Mouse (Mus musculus) neural tube, embryonic 11.5 days (tissue): ENCODE measurements around the gene Gpbar1. TPM values are rescaled to one million over a fixed set of nuclear protein-coding genes. Genes with fewer than 3 reads are reported as not detected.
"Not testable (repeated sequence)": the region's sequence is repeated elsewhere in the genome, so short reads cannot be mapped to it uniquely, and the experiment has no call there.

Experiments
- ATAC-seq: fragments of 200-750 bp; cut with Nextera tagmentation; 2 replicates; pipeline ENCODE4 v1.8.0; 2017; ENCODE audit warnings: moderate number of reproducible peaks, mild to moderate bottlenecking, moderate TSS enrichment, moderate library complexity; ENCODE audit not compliant: insufficient read depth, low FRiP score, low TSS enrichment
- DNase-seq: peaks from one replicate; pipeline ENCODE4 v3.0.0-alpha.2; 2015; ENCODE audit warnings: low spot score
- H3K27ac ChIP-seq: fragments of 300-500 bp; sonication (generic); 2 replicates; pipeline ENCODE4 v1.5.1; 2014; ENCODE audit warnings: low read depth, mild to moderate bottlenecking, low read length
- H3K27me3 ChIP-seq: fragments of 300-500 bp; sonication (generic); 2 replicates; pipeline ENCODE4 v1.6.1; 2014; ENCODE audit warnings: mild to moderate bottlenecking, low read length, mixed read lengths; ENCODE audit not compliant: control insufficient read depth, insufficient read depth
- H3K36me3 ChIP-seq: fragments of 300-500 bp; sonication (generic); 2 replicates; pipeline ENCODE4 v1.6.1; 2014; ENCODE audit warnings: mild to moderate bottlenecking, low read length, moderate library complexity, mixed read lengths; ENCODE audit not compliant: control insufficient read depth, insufficient read depth
- H3K4me1 ChIP-seq: fragments of 300-500 bp; sonication (generic); 2 replicates; pipeline ENCODE4 v1.6.1; 2014; ENCODE audit warnings: low read length, mixed read lengths; ENCODE audit not compliant: control insufficient read depth, insufficient read depth
- H3K4me2 ChIP-seq: fragments of 300-500 bp; sonication (generic); 2 replicates; pipeline ENCODE4 v1.6.1; 2014; ENCODE audit warnings: low read depth, mild to moderate bottlenecking, moderate library complexity
- H3K4me3 ChIP-seq: fragments of 300-500 bp; sonication (generic); 2 replicates; pipeline ENCODE4 v1.5.1; 2014; ENCODE audit warnings: low read depth, low read length
- H3K9ac ChIP-seq: fragments of 300-500 bp; sonication (generic); 2 replicates; pipeline ENCODE4 v1.6.1; 2014; ENCODE audit warnings: mild to moderate bottlenecking, low read length
- H3K9me3 ChIP-seq: fragments of 300-500 bp; sonication (generic); 2 replicates; pipeline ENCODE4 v1.6.1; 2016; ENCODE audit warnings: low read length; ENCODE audit not compliant: control insufficient read depth
- WGBS: fragments of 180-500 bp; shearing (Covaris S2); extraction: QIAGEN DNeasy Blood & Tissue Kit; methylation state at CpG from one replicate; pipeline ENCODE4 v1.1.7; 2014; 5-methylcytosine and 5-hydroxymethylcytosine counted together
- polyA plus RNA-seq: library from polyadenylated mRNA; unstranded; fragments of >200 nt; fragmentation: Nextera tagmentation; extraction: Ambion mirVana; gene quantifications from 2 replicates; pipeline ENCODE4 v1.2.1, GENCODE M21; 2014

Gpbar1 gene
- polyA plus RNA-seq, 1 experiment from 2014 or later = 0.21 TPM

GRCm38 (mm10) chr1:74281886-74282285 is 3.5 kb downstream of the Gpbar1 start:
- Histone ChIP-seq H3K4me3 (no peak overlapping the region), H3K27me3 (no peaks in the 10 kb centered on the region), H3K9me3 (no peaks in the 10 kb centered on the region), H3K27ac (no peak overlapping the region), H3K36me3 (peaks cover 8% of the 10 kb centered on the region), H3K4me1 (peaks cover 9% of the 10 kb centered on the region; the same call in 1 of the 2 replicates), H3K4me2 (no peak overlapping the region), H3K9ac (no peak overlapping the region)
- WGBS = 94% methylated on average over 8 of the region's 8 CpGs
- ATAC-seq = no peak
- no peak for DNase-seq

- peaks cover 9% of the 10 kb centered on the region; the same call in 1 of the 2 replicates for H3K4me1 ChIP-seq
- no peak for DNase-seq
- no peaks in the 10 kb centered on the region for H3K27me3 ChIP-seq
- WGBS = 87% methylated on average over 10 of the region's 10 CpGs
- peaks cover 8% of the 10 kb centered on the region for H3K36me3 ChIP-seq
- H3K9me3 ChIP-seq = no peaks in the 10 kb centered on the region
- H3K4me2 ChIP-seq = no peak overlapping the region
- no peak overlapping the region for H3K9ac ChIP-seq
- no peak overlapping the region for H3K4me3 ChIP-seq
- H3K27ac ChIP-seq = no peak overlapping the region
- no peak for ATAC-seq
Measured at GRCm38 (mm10) chr1:74282896-74283625, 4.7 kb downstream of the Gpbar1 start.

DNA sequence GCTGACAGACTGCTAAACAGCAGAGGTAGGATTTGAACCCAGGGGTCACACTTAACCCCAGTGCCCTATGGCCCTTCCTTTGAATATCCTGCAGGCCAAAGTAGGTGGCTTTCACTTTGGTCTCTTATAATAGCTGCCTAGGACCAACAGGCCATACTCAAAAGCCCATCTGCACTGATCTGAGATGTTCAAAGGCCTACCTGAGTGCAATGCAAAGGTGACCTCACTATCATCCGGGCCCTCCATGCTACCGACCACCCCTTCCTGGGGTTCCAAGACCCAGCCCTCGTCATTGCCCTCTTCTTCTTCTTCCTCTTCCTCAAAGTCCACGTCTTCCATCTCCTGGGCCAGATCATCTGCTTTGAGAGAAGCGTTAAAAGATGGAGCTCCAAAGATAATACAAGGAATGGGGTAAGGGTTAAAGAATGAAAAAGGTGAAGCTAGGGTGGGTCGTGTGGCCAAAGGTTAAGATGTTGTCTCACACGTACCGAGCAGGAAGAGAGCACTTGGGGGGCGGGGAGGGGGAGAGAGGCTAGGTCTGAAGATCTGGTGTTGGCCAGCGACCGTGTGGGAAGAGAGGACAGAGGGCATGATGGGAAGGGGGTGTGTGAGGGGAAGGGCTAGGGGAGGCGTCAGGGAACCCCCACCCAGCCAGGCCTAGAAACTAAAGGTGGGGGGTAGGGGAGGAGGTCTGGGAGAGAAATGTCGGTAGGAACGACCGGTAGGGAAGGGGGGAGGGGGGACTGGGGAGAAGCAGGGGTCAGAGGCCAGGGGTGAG is 5.5 kb downstream of the Gpbar1 start:
- peaks cover 9% of the 10 kb centered on the region; the same call in 1 of the 2 replicates for H3K4me1 ChIP-seq
- peak overlapping the region; percentile 73 for H3K4me3 ChIP-seq
- ATAC-seq (peak; percentile 48), DNase-seq (no peak)
- peak overlapping the region; percentile 60 for H3K4me2 ChIP-seq
- WGBS = 17% methylated on average over 14 of the region's 15 CpGs
- H3K9me3 ChIP-seq = no peaks in the 10 kb centered on the region
- peak overlapping the region; percentile 5; the same call in 1 of the 2 replicates for H3K27ac ChIP-seq
- peaks cover 10% of the 10 kb centered on the region for H3K36me3 ChIP-seq
- peak overlapping the region; percentile 47 for H3K9ac ChIP-seq
- H3K27me3 ChIP-seq = no peaks in the 10 kb centered on the region

- Histone ChIP-seq H3K9ac (peak within 1 kb of the TSS; percentile 77), H3K36me3 (peaks cover 10% of the 10 kb centered on the region), H3K4me1 (peaks cover 9% of the 10 kb centered on the region; the same call in 1 of the 2 replicates), H3K27ac (peak within 1 kb of the TSS; percentile 5; the same call in 1 of the 2 replicates), H3K27me3 (no peaks in the 10 kb centered on the region), H3K4me2 (peak within 1 kb of the TSS; percentile 71), H3K4me3 (peak within 1 kb of the TSS; percentile 73), H3K9me3 (no peaks in the 10 kb centered on the region)
- DNase-seq (peak; percentile 100), ATAC-seq (peak; percentile 98)
- under 1% methylated on average over 56 of the region's 56 CpGs for WGBS
Measured at GRCm38 (mm10) chr1:74284543-74285160, 6.3 kb downstream of the Gpbar1 start, which contains the start of the genes Aamp and Pnkd. Gene Aamp, minus strand, starts transcription at chr1:74284738. Gene Pnkd, plus strand, starts transcription at chr1:74284930.

GRCm38 (mm10) chr1:74285212-74286010 is 7.1 kb downstream of the Gpbar1 start:
- no peak overlapping the region for H3K27ac ChIP-seq
- no peak; the same call in 1 of the 2 replicates for ATAC-seq

GRCm38 (mm10) chr1:74286869-74287607 is 8.7 kb downstream of the Gpbar1 start:
- H3K4me1 ChIP-seq = not testable (repeated sequence)

More at GRCm38 (mm10) chr1:74285212-74286010, 7.1 kb downstream of the Gpbar1 start:
- peaks cover 10% of the 10 kb centered on the region for H3K36me3 ChIP-seq
- peak overlapping the region; percentile 73 for H3K4me3 ChIP-seq
- peak overlapping the region; percentile 71 for H3K4me2 ChIP-seq
- no peaks in the 10 kb centered on the region for H3K9me3 ChIP-seq
- DNase-seq = no peak
- H3K27me3 ChIP-seq = no peaks in the 10 kb centered on the region
- WGBS = 4% methylated on average over 23 of the region's 23 CpGs
- peak overlapping the region; percentile 77 for H3K9ac ChIP-seq
- peaks cover 9% of the 10 kb centered on the region; the same call in 1 of the 2 replicates for H3K4me1 ChIP-seq

DNA sequence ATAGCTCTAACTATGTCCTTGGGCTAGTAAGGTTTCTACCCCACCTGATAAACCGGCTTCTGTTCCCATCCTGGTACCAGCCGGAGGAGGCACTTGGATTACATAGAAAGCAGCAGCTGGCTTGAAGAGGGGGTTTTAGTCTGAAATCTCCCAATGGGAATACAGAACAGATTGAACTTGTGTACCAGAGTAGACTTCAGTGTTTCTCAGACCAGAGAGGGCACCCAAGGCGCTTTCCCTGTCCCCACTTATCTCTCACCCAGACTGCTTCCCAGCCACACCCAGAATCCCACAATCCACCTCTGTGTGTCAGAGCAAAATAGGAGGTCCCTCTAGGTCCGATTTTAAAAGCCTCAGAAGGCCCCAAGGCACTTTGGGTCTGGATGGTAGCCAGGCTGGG is 10.0 kb downstream of the Gpbar1 start:
- H3K36me3 ChIP-seq = peaks cover 2% of the 10 kb centered on the region
- no peak for ATAC-seq
- no peaks in the 10 kb centered on the region for H3K27me3 ChIP-seq
- no peaks in the 10 kb centered on the region for H3K9me3 ChIP-seq
- no peak overlapping the region for H3K27ac ChIP-seq
- DNase-seq = no peak
- peaks cover 9% of the 10 kb centered on the region; the same call in 1 of the 2 replicates for H3K4me1 ChIP-seq
- no peak overlapping the region for H3K9ac ChIP-seq
- H3K4me3 ChIP-seq = no peak overlapping the region
- 75% methylated on average over 4 of the region's 4 CpGs for WGBS
- H3K4me2 ChIP-seq = no peak overlapping the region

More at GRCm38 (mm10) chr1:74286869-74287607, 8.7 kb downstream of the Gpbar1 start:
- not testable (repeated sequence) for H3K9ac ChIP-seq, ATAC-seq, H3K36me3 ChIP-seq, H3K9me3 ChIP-seq, H3K27ac ChIP-seq, H3K27me3 ChIP-seq, DNase-seq, H3K4me2 ChIP-seq, H3K4me3 ChIP-seq
- 63% methylated on average over 15 of the region's 17 CpGs for WGBS
